Mouse (Mus musculus) olfactory bulb, adult 2 months (tissue): Measurements from ENCODE around the gene Rps17. TPM values are rescaled to one million over a fixed set of nuclear protein-coding genes. Genes with fewer than 3 reads are reported as not detected.

Experiments used
- H3K27ac ChIP-seq: fragments of 200-500 bp; 2 replicates; pipeline ENCODE4 v1.5.1; 2012; ENCODE audit warnings: low read depth, low read length; ENCODE audit not compliant: insufficient read depth
- H3K4me1 ChIP-seq: fragments of 200-500 bp; 2 replicates; pipeline ENCODE4 v1.6.1; 2012; ENCODE audit warnings: low read length; ENCODE audit not compliant: control insufficient read depth, insufficient read depth
- H3K4me3 ChIP-seq: fragments of 200-500 bp; 2 replicates; pipeline ENCODE4 v1.5.1; 2012; ENCODE audit warnings: mild to moderate bottlenecking, low read depth, low read length, moderate library complexity; ENCODE audit not compliant: insufficient read depth
- CTCF ChIP-seq: fragments of 200-500 bp; IDR thresholded peaks from 2 replicates; pipeline ENCODE4 v1.5.1; 2012; ENCODE audit warnings: low read depth, mild to moderate bottlenecking, low read length, moderate library complexity; ENCODE audit not compliant: insufficient read depth
- POLR2A ChIP-seq: fragments of 200-500 bp; IDR thresholded peaks from 2 replicates; pipeline ENCODE4 v1.6.1; 2012; ENCODE audit warnings: mild to moderate bottlenecking, low read depth, low read length, moderate library complexity; ENCODE audit not compliant: insufficient read depth
- WGBS: fragments of 180-500 bp; shearing (Covaris S2); methylation state at CpG from one replicate; pipeline ENCODE4 v1.1.7; 2018; 5-methylcytosine and 5-hydroxymethylcytosine counted together
- polyA plus RNA-seq: library from polyadenylated mRNA; stranded (reverse); fragments of >200 nt; gene quantifications from 2 replicates; pipeline ENCODE4 v1.2.4, GENCODE M21; 2012; ENCODE audit warnings: low replicate concordance; ENCODE audit not compliant: missing spikeins, insufficient read depth, insufficient read length

Rps17 gene
- polyA plus RNA-seq, 1 experiment: 2,532 TPM

DNA sequence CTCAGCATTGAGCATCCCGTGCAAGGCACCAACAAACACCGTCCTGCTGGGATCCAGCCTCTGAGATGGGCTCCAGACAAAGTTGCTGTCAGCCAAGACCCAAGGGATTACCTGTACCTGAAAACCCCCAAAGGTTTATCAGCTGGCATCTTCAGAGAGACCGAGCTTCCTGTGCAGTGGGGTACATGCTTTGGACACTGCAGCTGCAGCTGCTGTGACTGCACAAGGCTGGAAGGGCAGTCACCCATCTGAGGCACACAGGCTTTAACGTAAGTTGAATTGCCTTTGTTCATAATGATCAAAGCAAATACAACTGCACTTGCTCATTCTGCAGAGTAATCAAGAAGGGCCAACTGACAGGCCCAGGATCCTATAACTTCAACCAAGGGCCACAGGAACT, 6.8 kb upstream of the Rps17 start:
- no peak overlapping the region for H3K4me3 ChIP-seq
- no peaks in the 10 kb centered on the region for H3K4me1 ChIP-seq
- H3K27ac ChIP-seq: no peak overlapping the region
- 88% methylated on average over 4 of the region's 4 CpGs for WGBS
- no peak for TF ChIP-seq POLR2A
- TF ChIP-seq CTCF: no peak

DNA sequence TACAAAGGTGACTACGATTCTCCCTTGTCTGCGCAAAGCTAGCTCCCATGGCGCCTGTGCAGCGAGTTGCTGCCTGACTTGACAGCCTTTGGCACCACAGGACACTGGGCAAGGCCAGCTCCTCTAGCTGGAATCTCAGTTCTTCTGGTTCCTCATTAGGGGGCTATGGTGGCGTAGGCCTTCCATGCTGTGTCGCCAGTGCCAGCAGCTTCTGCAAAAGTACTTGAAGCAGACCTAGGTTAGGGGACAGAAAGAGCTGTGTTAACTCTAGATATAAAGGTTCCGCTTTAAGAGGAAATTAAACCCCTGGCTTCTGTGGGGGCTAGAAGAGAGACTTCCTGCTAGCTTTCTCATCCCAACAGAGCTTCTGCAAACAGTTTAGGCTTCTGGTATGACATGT, 3.2 kb upstream of the Rps17 start:
- TF ChIP-seq CTCF (no peak), POLR2A (no peak)
- Histone ChIP-seq H3K4me1 (peaks cover 9% of the 10 kb centered on the region), H3K4me3 (no peak overlapping the region), H3K27ac (no peak overlapping the region)
- WGBS: 58% methylated on average over 7 of the region's 7 CpGs

DNA sequence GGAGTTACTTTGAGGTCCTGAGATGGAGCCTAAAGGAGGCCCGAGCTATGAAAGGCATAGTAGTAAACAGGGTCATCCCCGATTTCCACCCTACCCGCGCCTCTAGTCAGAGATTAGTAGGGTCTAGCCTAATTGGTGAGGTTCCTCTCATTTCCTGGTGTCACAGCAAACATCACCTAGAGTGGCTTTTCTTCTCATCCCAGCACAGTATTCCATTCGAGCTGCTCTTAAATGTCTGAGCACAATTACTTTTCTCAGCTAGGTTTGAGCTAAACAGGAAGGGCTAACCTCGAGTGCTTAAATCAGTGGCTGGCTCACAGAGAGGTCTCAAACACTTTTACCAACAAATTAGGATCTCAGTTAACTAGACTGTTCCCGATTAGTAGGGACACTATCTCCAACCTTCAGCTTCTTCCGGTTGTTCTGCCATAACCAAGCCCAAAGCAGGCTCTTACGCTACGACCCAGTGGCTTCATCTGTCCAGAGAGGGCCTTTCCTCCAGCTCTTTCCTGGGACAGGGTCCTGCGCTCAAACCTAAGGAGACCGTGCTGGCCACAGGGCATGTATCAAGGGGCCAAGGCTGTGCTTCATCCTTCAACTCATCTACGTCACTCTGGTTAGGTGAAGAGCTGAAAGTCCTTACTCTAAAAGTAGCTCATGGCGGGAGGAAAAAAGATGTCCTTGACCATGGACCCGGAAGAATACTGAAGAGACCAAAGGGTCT, 555 bp upstream of the Rps17 start:
- H3K4me3 ChIP-seq: peak overlapping the region; percentile 35
- no peak overlapping the region for H3K27ac ChIP-seq
- H3K4me1 ChIP-seq: peaks cover 16% of the 10 kb centered on the region
- 60% methylated on average over 15 of the region's 15 CpGs for WGBS
- TF ChIP-seq CTCF (no peak), POLR2A (no peak)

DNA sequence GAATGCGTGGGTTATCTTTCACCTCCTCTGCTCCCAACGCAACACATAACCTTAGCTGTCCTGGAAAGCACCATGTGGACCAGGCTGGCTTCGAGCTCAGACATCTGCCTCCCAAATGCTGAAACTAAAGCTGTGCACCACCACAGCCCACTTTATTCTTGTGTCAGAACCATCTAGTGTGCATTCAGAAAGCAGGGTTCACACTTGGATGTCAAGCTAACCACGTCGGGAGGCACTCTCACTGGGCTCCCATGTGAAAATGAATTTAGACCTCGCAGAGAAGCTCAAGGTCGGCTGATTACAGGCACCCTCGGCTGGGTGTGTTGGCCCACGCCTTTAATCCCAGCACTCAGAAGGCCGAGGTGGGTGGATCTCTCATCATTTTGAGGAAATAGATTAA, 1.2 kb downstream of the Rps17 start:
- TF ChIP-seq CTCF (no peak), POLR2A (no peak)
- Histone ChIP-seq H3K4me3 (peak overlapping the region; percentile 78), H3K27ac (no peak overlapping the region; the same call in 1 of the 2 replicates), H3K4me1 (peaks cover 16% of the 10 kb centered on the region)
- WGBS: 8% methylated on average over 10 of the region's 10 CpGs

DNA sequence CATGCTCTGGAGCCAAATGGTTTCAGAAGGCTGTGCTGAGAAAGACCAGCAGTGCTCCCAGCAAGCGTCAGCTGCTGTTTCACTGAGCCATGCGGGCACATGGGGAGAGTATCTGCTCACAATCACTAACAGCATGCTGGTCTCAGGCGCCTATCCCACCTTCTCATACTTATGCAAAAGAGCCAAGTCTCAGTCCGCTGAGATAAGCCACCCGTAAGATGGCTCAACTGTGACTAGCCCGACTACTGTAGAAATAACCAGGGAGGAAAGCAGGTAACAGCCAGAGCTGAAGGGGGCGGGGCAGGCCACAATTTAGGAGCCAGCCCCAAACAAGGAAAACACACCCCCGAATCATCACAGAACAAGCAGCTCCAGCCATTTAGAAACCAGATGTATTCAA, 1.7 kb downstream of the Rps17 start:
- no peak for TF ChIP-seq POLR2A
- no peak for TF ChIP-seq CTCF
- Histone ChIP-seq H3K27ac (no peak overlapping the region), H3K4me3 (peak overlapping the region; percentile 78), H3K4me1 (peaks cover 16% of the 10 kb centered on the region)
- WGBS: 24% methylated on average over 8 of the region's 8 CpGs

DNA sequence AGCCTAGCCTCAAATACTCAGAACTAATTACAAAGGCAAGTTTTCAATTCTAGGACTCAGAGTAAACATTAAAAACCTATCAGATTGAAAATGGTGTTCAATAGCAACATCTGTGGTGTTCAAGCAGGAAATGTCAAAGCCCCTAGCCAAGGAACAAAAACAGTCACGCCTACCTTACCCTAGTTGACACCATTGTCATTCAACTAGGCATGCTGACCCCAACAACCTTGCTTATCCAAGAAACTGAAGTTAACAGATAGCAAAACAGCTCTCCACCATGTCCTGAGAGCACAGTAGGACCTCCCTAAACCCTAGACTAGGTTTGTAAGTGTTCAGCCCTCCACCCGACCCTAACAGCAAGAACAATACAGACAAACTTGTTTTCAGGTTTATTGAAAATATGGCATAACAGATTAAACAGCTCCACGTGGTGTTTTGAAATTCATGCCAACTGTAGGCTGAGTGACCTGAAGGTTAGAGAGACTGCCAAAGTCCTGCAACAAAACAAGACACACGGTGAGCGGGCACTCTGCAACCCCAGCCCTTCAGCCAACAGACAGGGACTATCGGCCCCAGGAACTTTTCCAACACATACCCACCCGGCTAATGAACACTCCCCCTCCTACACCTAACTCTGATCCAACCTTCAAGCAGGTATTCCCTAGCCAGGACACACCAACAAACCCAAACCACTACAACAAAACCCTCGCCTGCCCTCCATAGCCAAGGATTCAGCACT, 2.5 kb downstream of the Rps17 start:
- H3K4me1 ChIP-seq: peaks cover 19% of the 10 kb centered on the region
- TF ChIP-seq POLR2A: no peak
- TF ChIP-seq CTCF: no peak
- H3K27ac ChIP-seq: no peak overlapping the region
- no peak overlapping the region for H3K4me3 ChIP-seq
- WGBS: 49% methylated on average over 8 of the region's 8 CpGs

DNA sequence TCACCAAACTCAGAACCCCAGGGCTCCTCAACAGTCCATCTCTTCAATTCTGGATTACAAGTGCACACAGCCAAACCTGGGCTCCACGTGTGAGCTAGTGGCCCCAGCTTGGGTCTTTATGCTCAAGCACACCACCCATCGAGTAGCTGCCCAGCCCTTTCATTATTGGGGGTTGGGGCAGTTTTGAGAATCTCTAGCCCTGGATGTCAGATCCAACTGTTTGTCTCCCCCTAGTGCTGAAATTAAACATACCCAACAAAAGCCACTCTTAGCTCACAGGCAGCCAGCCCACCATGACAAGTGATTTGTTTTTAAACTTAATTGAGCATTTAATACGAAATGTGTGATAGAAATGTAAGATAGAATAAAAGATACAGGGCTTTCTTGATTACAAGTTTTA, 3.5 kb downstream of the Rps17 start:
- H3K27ac ChIP-seq: no peak overlapping the region
- H3K4me3 ChIP-seq: no peak overlapping the region
- no peak for TF ChIP-seq POLR2A
- no peak for TF ChIP-seq CTCF
- H3K4me1 ChIP-seq: peaks cover 23% of the 10 kb centered on the region
- 15% methylated on average over 3 of the region's 3 CpGs for WGBS

DNA sequence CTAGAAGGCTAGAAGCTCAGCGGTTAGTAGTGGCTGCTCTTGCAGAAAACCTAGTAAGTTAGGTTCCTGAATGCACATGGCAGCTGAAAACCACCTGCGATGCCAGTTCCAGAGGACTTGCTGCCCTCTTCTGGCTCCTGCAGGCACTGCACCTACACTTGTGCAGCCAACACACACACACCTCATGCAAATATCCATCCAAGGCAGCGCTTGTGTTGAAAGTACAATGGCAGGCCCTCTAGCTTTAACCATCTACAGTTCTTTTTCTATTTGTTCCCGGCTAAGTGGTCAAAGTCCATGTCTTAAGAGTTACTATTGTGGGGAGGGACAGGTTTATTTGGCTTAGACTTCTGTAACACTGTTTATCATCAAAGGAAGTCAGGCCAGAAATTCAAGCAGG, 5.3 kb downstream of the Rps17 start:
- TF ChIP-seq POLR2A (no peak), CTCF (peak; percentile 60; the same call in 1 of the 2 replicates)
- WGBS: 82% methylated on average over 4 of the region's 4 CpGs

DNA sequence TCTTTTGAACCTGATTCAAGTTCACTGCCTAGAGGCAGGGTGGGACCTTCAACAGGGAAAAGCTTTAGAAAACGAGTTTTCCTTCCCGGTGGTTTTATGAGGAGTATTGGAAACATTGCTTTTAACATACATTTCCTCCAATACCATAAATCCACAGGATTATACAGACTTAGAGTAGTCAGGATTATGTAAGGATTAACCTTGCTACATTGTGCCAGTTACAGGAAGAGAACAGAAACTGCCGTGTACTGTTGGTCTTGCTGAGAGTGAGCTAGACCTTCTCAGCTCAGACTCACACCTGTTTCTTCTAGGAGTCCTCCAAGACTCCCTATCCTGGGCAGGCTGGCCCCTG, 6.6 kb downstream of the Rps17 start:
- Histone ChIP-seq H3K4me1 (peaks cover 32% of the 10 kb centered on the region), H3K27ac (no peak overlapping the region), H3K4me3 (no peak overlapping the region)
- 82% methylated on average over 3 of the region's 3 CpGs for WGBS
- no peak for TF ChIP-seq CTCF
- no peak for TF ChIP-seq POLR2A

More for the DNA sequence above, 5.3 kb downstream of the Rps17 start:
- Histone ChIP-seq H3K4me1 (peaks cover 37% of the 10 kb centered on the region), H3K27ac (no peak overlapping the region), H3K4me3 (no peak overlapping the region)
